Mouse (Mus musculus) thymus, adult 2 months (tissue): ENCODE data around the gene Olfr944.

ENCODE experiments used
- CTCF ChIP-seq: fragments of 200-500 bp; IDR thresholded peaks from 2 replicates; pipeline ENCODE4 v1.5.1; 2012; ENCODE audit warnings: mild to moderate bottlenecking, control low read depth, low read length, moderate library complexity, borderline replicate concordance; ENCODE audit not compliant: control insufficient read depth, poor library complexity, insufficient read depth; ENCODE audit errors: extremely low read depth
- POLR2A ChIP-seq: fragments of 200-500 bp; IDR thresholded peaks from 2 replicates; pipeline ENCODE4 v1.6.1; 2012; ENCODE audit warnings: mild to moderate bottlenecking, low read length, control low read depth, moderate library complexity; ENCODE audit not compliant: control insufficient read depth, poor library complexity, insufficient read depth; ENCODE audit errors: extremely low read depth

GRCm38 (mm10) chr9:39166004-39166403 lies 35.7 kb upstream of the Olfr944 start, which contains the start of gene Olfr943:
- no peak for TF ChIP-seq POLR2A
- TF ChIP-seq CTCF: no peak
